Mouse (Mus musculus) right cerebral cortex, adult 2 months (tissue): ENCODE results near the gene Grb7.
A peak's percentile ranks its signal among the peaks of the same experiment; 100 is the strongest.

Source experiments
- DNase-seq, 2 experiments: peaks; one replicate each; pipeline ENCODE4 v3.0.0; 2021 to 2022; ENCODE audit warnings: low spot score in 2 of 2

Gene Grb7

GRCm38 (mm10) chr11:98446213-98446561 lies at the start of gene Grb7:
Gene Grb7, plus strand, starts transcription at chr11:98446394.
- no peak for DNase-seq

GRCm38 (mm10) chr11:98397946-98398345 lies 48.2 kb upstream of the Grb7 start:
- DNase-seq = no peak

- peak; percentile 85 to 89 for DNase-seq
Observed at GRCm38 (mm10) chr11:98400161-98400726, 46.0 kb upstream of the Grb7 start, which contains the start of gene Pgap3. Gene Pgap3, minus strand, starts transcription at chr11:98400490.

- no peak for DNase-seq
Observed at GRCm38 (mm10) chr11:98400816-98401215, 45.4 kb upstream of the Grb7 start.

GRCm38 (mm10) chr11:98406621-98407020 lies 39.6 kb upstream of the Grb7 start:
- DNase-seq = no peak

- DNase-seq = no peak
Observed at GRCm38 (mm10) chr11:98408872-98409271, 37.3 kb upstream of the Grb7 start.

GRCm38 (mm10) chr11:98409341-98409822 lies 36.8 kb upstream of the Grb7 start:
- DNase-seq = no peak

GRCm38 (mm10) chr11:98412273-98412796 lies 33.9 kb upstream of the Grb7 start, which contains the start of gene Erbb2:
Gene Erbb2, plus strand, starts transcription at chr11:98412470.
- DNase-seq = no peak

GRCm38 (mm10) chr11:98412797-98413301 lies 33.3 kb upstream of the Grb7 start:
- DNase-seq = no peak

- no peak for DNase-seq
Observed at GRCm38 (mm10) chr11:98413731-98414130, 32.5 kb upstream of the Grb7 start.

- DNase-seq = no peak
Observed at GRCm38 (mm10) chr11:98414162-98414561, 32.0 kb upstream of the Grb7 start.

- no peak for DNase-seq
Observed at GRCm38 (mm10) chr11:98417074-98417473, 29.1 kb upstream of the Grb7 start.

GRCm38 (mm10) chr11:98418273-98418672 lies 27.9 kb upstream of the Grb7 start:
- no peak for DNase-seq

GRCm38 (mm10) chr11:98418939-98419547 lies 27.2 kb upstream of the Grb7 start:
- DNase-seq = no peak

- no peak for DNase-seq
Observed at GRCm38 (mm10) chr11:98426592-98426991, 19.6 kb upstream of the Grb7 start.

GRCm38 (mm10) chr11:98428436-98428835 lies 17.8 kb upstream of the Grb7 start:
- DNase-seq = no peak

GRCm38 (mm10) chr11:98431743-98432502 lies 14.3 kb upstream of the Grb7 start:
- DNase-seq = no peak

- no peak for DNase-seq
Observed at GRCm38 (mm10) chr11:98435723-98436122, 10.5 kb upstream of the Grb7 start.

GRCm38 (mm10) chr11:98437441-98437840 lies 8.8 kb upstream of the Grb7 start:
- DNase-seq = no peak

- peak; percentile 96 to 97 for DNase-seq
Observed at GRCm38 (mm10) chr11:98438331-98439158, 7.6 kb upstream of the Grb7 start, which contains the start of gene Mien1. Gene Mien1, minus strand, starts transcription at chr11:98438991.

GRCm38 (mm10) chr11:98443688-98444087 lies 2.5 kb upstream of the Grb7 start:
- DNase-seq = no peak
